Mouse (Mus musculus): ENCODE data around the gene Asic4.

- TF ChIP-seq GATA1 (IDR thresholded peaks at IDR 0.05; ENCODE audit: borderline replicate concordance, low read length) (no peak), FLI1 (IDR thresholded peaks at IDR 0.05; ENCODE audit: low read length) (no peak)
Measured at GRCm38 (mm10) chr1:75440661-75441060, 9.6 kb upstream of the Asic4 start.

Data from megakaryocyte, embryonic 14.5 days (primary cell).